Mouse (Mus musculus) kidney, adult 2 months (tissue): ENCODE data around the gene Asap3.

Experiments
- CTCF ChIP-seq: fragments of 200-500 bp; conservative IDR thresholded peaks from 2 replicates; pipeline ENCODE4 v1.5.1; 2011; ENCODE audit warnings: low read depth, mild to moderate bottlenecking, control low read depth, low read length, moderate library complexity, mixed read lengths; ENCODE audit not compliant: insufficient read depth, insufficient read length
- POLR2A ChIP-seq: fragments of 200-500 bp; IDR thresholded peaks from one replicate; pipeline ENCODE4 v1.6.1; 2011; ENCODE audit warnings: low read depth, low read length, control low read depth

DNA sequence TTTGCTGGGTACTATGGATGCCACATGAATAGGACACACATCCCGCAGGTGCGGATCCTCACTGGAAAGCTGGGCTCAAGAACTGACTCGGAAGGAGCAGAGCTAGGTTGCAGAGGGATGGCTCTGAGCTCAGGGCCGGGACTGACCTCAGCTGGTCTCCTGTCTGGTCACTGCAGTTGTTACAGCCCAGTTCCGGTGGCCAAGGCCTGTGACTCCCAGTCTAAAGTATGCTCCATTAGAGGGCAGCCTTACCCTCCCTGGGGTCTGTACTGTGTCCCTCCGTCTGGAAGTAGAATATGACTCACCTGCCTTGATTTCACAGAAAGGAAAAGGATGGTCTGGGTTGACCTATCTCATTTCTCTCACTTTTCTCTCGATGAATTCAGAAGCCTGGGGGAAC, 38.0 kb downstream of the Asap3 start:
- TF ChIP-seq CTCF: no peak
- TF ChIP-seq POLR2A: no peak
